Mouse (Mus musculus) heart, adult 2 months (tissue): ENCODE measurements at regions not wholly inside any gene's neighbourhood (a gene's known extent, or its start where the extent isn't known, plus 50 kb on each side); places are given as distances from the start of the nearest gene placed in this dataset.

Experiments
- CTCF ChIP-seq: fragments of 200-600 bp; IDR thresholded peaks from 2 replicates; pipeline ENCODE4 v1.8.1; 2022; ENCODE audit warnings: antibody characterized with exemption, mild to moderate bottlenecking, moderate library complexity
- EP300 ChIP-seq: fragments of 200-500 bp; IDR thresholded peaks from 2 replicates; pipeline ENCODE4 v1.6.1; 2011; ENCODE audit warnings: low read depth, low read length, control low read depth; ENCODE audit not compliant: insufficient read depth

DNA sequence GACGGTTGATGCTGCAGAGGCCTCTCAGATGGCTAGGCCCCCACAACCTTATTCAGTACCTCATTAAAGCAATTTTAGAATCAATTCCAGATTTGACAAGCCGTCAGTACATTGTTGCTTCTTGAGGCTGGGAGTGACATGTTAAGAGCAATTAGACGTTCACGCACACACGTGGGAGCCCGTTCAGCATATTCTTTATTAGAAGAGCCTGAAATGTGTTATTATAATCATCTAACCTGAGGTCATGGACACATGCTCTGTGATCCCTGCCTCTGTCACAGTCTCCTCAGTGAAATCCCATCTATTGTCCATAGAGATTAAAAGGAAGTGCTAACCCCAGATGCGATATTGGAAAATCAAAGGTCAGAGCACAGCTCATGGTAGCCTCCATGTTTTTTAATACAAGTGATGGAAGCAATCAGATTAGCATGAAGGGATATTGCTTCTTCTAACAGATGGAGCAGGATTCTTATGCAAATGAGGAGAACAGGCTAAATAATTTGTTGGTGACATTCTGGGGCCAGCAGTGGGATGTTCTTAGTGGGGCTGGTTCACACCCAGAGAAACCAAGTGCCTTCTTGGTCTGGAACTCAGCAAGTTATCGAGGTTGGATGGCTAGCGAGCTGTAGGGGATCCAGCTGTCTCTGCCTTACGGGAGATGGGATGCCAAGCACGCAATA, 166.8 kb upstream of the Cxcr4 start:
- TF ChIP-seq CTCF (no peak), EP300 (no peak)
